Mouse (Mus musculus) brain, embryonic 14.5 days (tissue): ENCODE measurements around the gene Trim30b.

ENCODE experiments used
- CTCF ChIP-seq: fragments of 200-500 bp; IDR thresholded peaks from 2 replicates; pipeline ENCODE4 v1.5.1; 2012; ENCODE audit warnings: inconsistent platforms, mild to moderate bottlenecking, moderate library complexity, borderline replicate concordance; ENCODE audit not compliant: insufficient read depth, insufficient read length; ENCODE audit errors: extremely low read depth
- POLR2A ChIP-seq: fragments of 200-500 bp; IDR thresholded peaks from 2 replicates; pipeline ENCODE4 v1.6.1; 2012; ENCODE audit warnings: mild to moderate bottlenecking, inconsistent platforms, borderline replicate concordance; ENCODE audit not compliant: poor library complexity, insufficient read depth, insufficient read length, severe bottlenecking; ENCODE audit errors: extremely low read depth

GRCm38 (mm10) chr7:104353600-104353967 lies 16.1 kb downstream of the Trim30b start:
- TF ChIP-seq CTCF: no peak
- TF ChIP-seq POLR2A: no peak
